Mouse (Mus musculus) cerebellum, adult 2 months (tissue): ENCODE measurements at regions not wholly inside any gene's neighbourhood (a gene's known extent, or its start where the extent isn't known, plus 50 kb on each side); places are given as distances from the start of the nearest gene placed in this dataset.

Source experiments
- CTCF ChIP-seq: fragments of 200-500 bp; IDR thresholded peaks from 2 replicates; pipeline ENCODE4 v1.5.1; 2011; ENCODE audit warnings: low read depth, mild to moderate bottlenecking, control low read depth, low read length, moderate library complexity, borderline replicate concordance; ENCODE audit not compliant: insufficient read depth
- POLR2A ChIP-seq: fragments of 200-500 bp; IDR thresholded peaks from 2 replicates; pipeline ENCODE4 v1.6.1; 2011; ENCODE audit warnings: low read length, control low read depth, borderline replicate concordance; ENCODE audit not compliant: insufficient read depth

- TF ChIP-seq POLR2A = no peak
- no peak for TF ChIP-seq CTCF
Measured at GRCm38 (mm10) chr13:84366839-84367238, 144.7 kb downstream of the Tmem161b start.
